Comparison of ENCODE assay signal across 8 mouse cellular contexts in the genomic region with DNA sequence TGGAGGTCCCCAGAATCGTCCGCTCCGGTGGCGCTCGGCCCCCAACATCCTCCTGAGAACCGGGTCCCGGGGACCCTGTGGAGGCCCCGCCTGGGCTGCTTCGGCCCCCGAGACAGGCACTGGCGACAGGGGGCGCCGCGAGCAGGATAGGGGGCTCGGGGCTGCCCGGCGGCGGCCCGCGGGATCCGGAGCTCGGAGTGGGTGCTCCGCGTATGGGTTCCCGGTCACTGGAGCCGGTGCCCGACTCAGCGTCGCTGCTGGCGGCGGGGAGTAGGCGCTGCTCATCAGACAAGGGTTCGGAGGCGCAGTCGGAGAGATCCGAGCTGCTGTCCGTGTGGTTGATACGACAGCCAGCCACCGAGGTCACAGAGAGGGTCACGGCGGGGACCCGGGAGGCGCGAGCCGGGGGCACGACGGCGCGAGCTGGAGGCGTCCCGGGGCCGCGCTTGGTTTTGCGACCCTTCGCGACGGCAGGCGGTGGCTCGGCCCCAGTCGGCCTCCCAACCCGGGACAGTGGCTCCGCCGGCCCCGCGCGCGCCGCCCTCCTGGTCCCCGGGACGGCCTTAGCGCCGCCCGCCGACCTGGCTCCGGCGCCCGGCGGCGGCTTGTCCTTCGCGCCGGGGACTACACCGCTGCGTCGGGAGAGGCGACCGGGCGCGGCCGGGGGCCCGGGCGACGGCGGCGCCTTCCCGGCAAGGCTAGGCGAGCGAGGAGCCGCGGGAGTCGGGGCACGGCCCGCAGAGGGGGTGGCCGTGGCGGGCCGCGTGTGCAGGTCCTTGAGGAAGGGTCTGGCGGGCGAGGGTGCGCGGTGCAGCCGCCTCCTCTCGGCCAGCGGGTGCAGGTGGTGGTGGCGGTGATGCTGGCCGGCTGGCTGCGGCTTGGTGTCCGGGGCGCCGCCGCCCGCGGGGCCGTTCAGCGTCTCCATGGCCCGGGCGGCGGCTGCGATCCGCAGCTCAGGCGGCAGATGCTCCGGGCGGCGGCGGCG. TPM values are rescaled to one million over a fixed set of nuclear protein-coding genes. Genes with fewer than 3 reads are reported as not detected.
DNase-seq lines count a peak whose midpoint lies in the region; ATAC-seq lines count a peak whose summit lies in the region.

No protein-coding gene starts in this region.

- peaks cover 20% of the 10 kb centered on the region for H3K27me3 ChIP-seq in embryonic facial prominence, embryonic 12.5 days
- peaks cover 23% of the 10 kb centered on the region; the same call in 1 of the 2 replicates for H3K27me3 ChIP-seq in heart, embryonic 14.5 days (ENCODE audit: control insufficient read depth, insufficient read depth, low read length)
- H3K27me3 ChIP-seq in lung, embryonic 15.5 days: peaks cover 30% of the 10 kb centered on the region

- peak; percentile 67 for DNase-seq in 3134 (ENCODE audit: extremely low read depth, insufficient read length, low spot score)
- DNase-seq in Muller cell, postnatal 12 days (ENCODE audit: inconsistent ontology term): peak; percentile 74
- peak; percentile 69 for DNase-seq in kidney, postnatal 10 days
- peak; percentile 64 for DNase-seq in right cerebral cortex, postnatal 14 days

- peak overlapping the region; percentile 79 for H3K4me3 ChIP-seq in embryonic facial prominence, embryonic 12.5 days
- H3K4me3 ChIP-seq in heart, embryonic 14.5 days (ENCODE audit: control insufficient read depth in 1 of 2, insufficient read depth in 1 of 2, low read depth in 1 of 2, low read length in 2 of 2): peak overlapping the region; percentile 67 to 78
- H3K4me3 ChIP-seq in lung, embryonic 15.5 days: peak overlapping the region; percentile 85

- ATAC-seq in embryonic facial prominence, embryonic 12.5 days (ENCODE audit: insufficient number of reproducible peaks, insufficient read depth, low FRiP score, low TSS enrichment): peak; percentile 7; the same call in 1 of the 2 replicates
- ATAC-seq in heart, embryonic 14.5 days (ENCODE audit: insufficient number of reproducible peaks, insufficient read depth, low FRiP score, low read depth): peak; percentile 25
- peak; percentile 28 for ATAC-seq in lung, embryonic 15.5 days (ENCODE audit: borderline replicate concordance, extremely low read depth, low FRiP score, low TSS enrichment)
- no peak for ATAC-seq in megakaryocyte-erythroid progenitor cell, adult 5-6 weeks (replicated peaks; ENCODE audit: low FRiP score, low TSS enrichment, poor library complexity, severe bottlenecking)

- peak overlapping the region; percentile 89 for H3K4me2 ChIP-seq in embryonic facial prominence, embryonic 12.5 days (replicated peaks)
- H3K4me2 ChIP-seq in heart, embryonic 14.5 days (ENCODE audit: low read length): peak overlapping the region; percentile 100
- peak overlapping the region; percentile 98 for H3K4me2 ChIP-seq in lung, embryonic 15.5 days

- WGBS in embryonic facial prominence, embryonic 12.5 days: under 1% methylated on average over 98 of the region's 136 CpGs
- under 1% methylated on average over 121 of the region's 136 CpGs for WGBS in heart, embryonic 14.5 days
- WGBS in lung, embryonic 15.5 days: under 1% methylated on average over 103 of the region's 136 CpGs

- peak overlapping the region; percentile 76 for H3K27ac ChIP-seq in embryonic facial prominence, embryonic 12.5 days
- peak overlapping the region in 1 of 2 experiments; percentile 47; a peak in 2 of 4 replicates for H3K27ac ChIP-seq in heart, embryonic 14.5 days (replicated peaks in 1 of 2; ENCODE audit: control insufficient read depth in 1 of 2, insufficient read depth in 1 of 2, low read depth in 2 of 2, low read length in 2 of 2)
- H3K27ac ChIP-seq in lung, embryonic 15.5 days: peak overlapping the region; percentile 83

- H3K4me1 ChIP-seq in embryonic facial prominence, embryonic 12.5 days: peaks cover 41% of the 10 kb centered on the region
- H3K4me1 ChIP-seq in heart, embryonic 14.5 days (ENCODE audit: control insufficient read depth in 2 of 2, insufficient read depth in 2 of 2, low read length in 2 of 2): peaks cover 7 to 16% of the 10 kb centered on the region in 2 experiments; a peak in 3 of 4 replicates
- H3K4me1 ChIP-seq in lung, embryonic 15.5 days: peaks cover 51% of the 10 kb centered on the region

- peak overlapping the region; percentile 91 for H3K9ac ChIP-seq in embryonic facial prominence, embryonic 12.5 days
- H3K9ac ChIP-seq in heart, embryonic 14.5 days (ENCODE audit: low read length): peak overlapping the region; percentile 74
- H3K9ac ChIP-seq in lung, embryonic 15.5 days: peak overlapping the region; percentile 81

- H3K9me3 ChIP-seq in embryonic facial prominence, embryonic 12.5 days: no peaks in the 10 kb centered on the region
- no peaks in the 10 kb centered on the region for H3K9me3 ChIP-seq in heart, embryonic 14.5 days (ENCODE audit: control insufficient read depth, low read length)
- H3K9me3 ChIP-seq in lung, embryonic 15.5 days: no peaks in the 10 kb centered on the region

- H3K36me3 ChIP-seq in embryonic facial prominence, embryonic 12.5 days: no peaks in the 10 kb centered on the region
- H3K36me3 ChIP-seq in heart, embryonic 14.5 days (ENCODE audit: control insufficient read depth, insufficient read depth, low read length): no peaks in the 10 kb centered on the region
- H3K36me3 ChIP-seq in lung, embryonic 15.5 days: no peaks in the 10 kb centered on the region

RNA-seq across cellular contexts. Expression of gene Mtcl1, which starts 0.8 kb away (rescaled TPM):
- 9.5 and 10.4 TPM in 2 replicates for polyA plus RNA-seq in embryonic facial prominence, embryonic 12.5 days (2016; fragmentation: Nextera tagmentation; extraction: Ambion mirVana)
- 1.0 and 1.1 TPM in 2 replicates for polyA plus RNA-seq in heart, embryonic 14.5 days (2014; fragmentation: Nextera tagmentation; extraction: Ambion mirVana)
- polyA plus RNA-seq in lung, embryonic 15.5 days (2015; fragmentation: Nextera tagmentation; extraction: Ambion mirVana): 7.9 and 10.4 TPM in 2 replicates
- total RNA-seq in megakaryocyte-erythroid progenitor cell, adult 5-6 weeks (2014; fragmentation: Nextera tagmentation): not detected in 2 replicates
- not detected in 2 replicates for total RNA-seq in megakaryocyte-erythroid progenitor cell, adult 5-6 weeks (2017)
